Mouse (Mus musculus) liver, embryonic 13.5 days (tissue): ENCODE measurements around the gene Adra2b. TPM values are rescaled to one million over a fixed set of nuclear protein-coding genes. Genes with fewer than 3 reads are reported as not detected.

Source experiments
- ATAC-seq: fragments of 200-750 bp; cut with Nextera tagmentation; 2 replicates; pipeline ENCODE4 v1.8.0; 2017; ENCODE audit warnings: low read depth, mild to moderate bottlenecking, moderate number of reproducible peaks, moderate library complexity
- DNase-seq: peaks from one replicate; pipeline ENCODE4 v3.0.0; 2022
- H3K27ac ChIP-seq: fragments of 300-500 bp; sonication (generic); 2 replicates; pipeline ENCODE4 v1.5.1; 2015; ENCODE audit warnings: moderate library complexity, mild to moderate bottlenecking, inconsistent platforms
- H3K27me3 ChIP-seq: fragments of 300-500 bp; sonication (generic); 2 replicates; pipeline ENCODE4 v1.6.1; 2015; ENCODE audit warnings: mild to moderate bottlenecking, inconsistent platforms
- H3K36me3 ChIP-seq: fragments of 300-500 bp; sonication (generic); 2 replicates; pipeline ENCODE4 v1.6.1; 2015; ENCODE audit warnings: mild to moderate bottlenecking, inconsistent platforms
- H3K4me1 ChIP-seq: fragments of 300-500 bp; sonication (generic); replicated peaks from 2 replicates; pipeline ENCODE4 v1.6.1; 2015; ENCODE audit warnings: inconsistent platforms
- H3K4me2 ChIP-seq: fragments of 300-500 bp; sonication (generic); 2 replicates; pipeline ENCODE4 v1.6.1; 2015; ENCODE audit warnings: inconsistent platforms, mild to moderate bottlenecking, moderate library complexity
- H3K4me3 ChIP-seq: fragments of 300-500 bp; sonication (generic); replicated peaks from 2 replicates; pipeline ENCODE4 v1.5.1; 2015; ENCODE audit warnings: mild to moderate bottlenecking, inconsistent platforms
- H3K9ac ChIP-seq: fragments of 300-500 bp; sonication (generic); 2 replicates; pipeline ENCODE4 v1.6.1; 2015; ENCODE audit warnings: mild to moderate bottlenecking, inconsistent platforms
- H3K9me3 ChIP-seq: fragments of 300-500 bp; sonication (generic); replicated peaks from 2 replicates; pipeline ENCODE4 v1.6.1; 2016; ENCODE audit warnings: inconsistent platforms
- WGBS: fragments of 180-500 bp; shearing (Covaris S2); methylation state at CpG from one replicate; pipeline ENCODE4 v1.1.7; 2015; ENCODE audit not compliant: insufficient replicate concordance; 5-methylcytosine and 5-hydroxymethylcytosine counted together
- polyA plus RNA-seq: library from polyadenylated mRNA; unstranded; fragments of >200 nt; fragmentation: Nextera tagmentation; extraction: Ambion mirVana; gene quantifications from 2 replicates; pipeline ENCODE4 v1.2.1, GENCODE M21; 2015

Gene Adra2b
- polyA plus RNA-seq, 1 experiment from 2014 or later = 29.4 TPM

DNA sequence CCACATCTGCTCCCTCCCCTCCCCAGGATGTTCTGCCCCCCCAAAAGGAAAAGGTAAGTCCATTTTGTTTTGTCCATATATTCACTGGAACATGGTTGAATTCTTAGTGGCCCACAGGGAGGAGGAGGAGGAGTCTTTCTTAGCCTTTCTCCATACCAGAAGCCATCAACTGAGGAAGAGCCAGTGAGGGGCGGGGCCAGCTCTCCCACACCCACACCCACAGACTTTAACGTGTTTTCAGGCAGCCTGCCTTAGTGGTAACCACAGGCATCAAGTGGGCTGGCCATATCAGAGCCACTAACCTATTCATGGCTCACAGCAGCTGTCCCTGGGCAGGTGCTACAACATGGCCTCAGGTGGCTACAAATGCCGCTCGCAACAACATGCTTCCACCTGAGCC lies 24.2 kb upstream of the Adra2b start:
- peaks cover 42% of the 10 kb centered on the region for H3K27me3 ChIP-seq
- ATAC-seq (no peak), DNase-seq (no peak)
- no peak overlapping the region for H3K9ac ChIP-seq
- WGBS = 49% methylated on average over 4 of the region's 4 CpGs
- H3K27ac ChIP-seq = no peak overlapping the region
- H3K4me2 ChIP-seq = no peak overlapping the region
- no peaks in the 10 kb centered on the region for H3K9me3 ChIP-seq
- H3K36me3 ChIP-seq = no peaks in the 10 kb centered on the region
- H3K4me1 ChIP-seq = peaks cover 44% of the 10 kb centered on the region
- H3K4me3 ChIP-seq = no peak overlapping the region

DNA sequence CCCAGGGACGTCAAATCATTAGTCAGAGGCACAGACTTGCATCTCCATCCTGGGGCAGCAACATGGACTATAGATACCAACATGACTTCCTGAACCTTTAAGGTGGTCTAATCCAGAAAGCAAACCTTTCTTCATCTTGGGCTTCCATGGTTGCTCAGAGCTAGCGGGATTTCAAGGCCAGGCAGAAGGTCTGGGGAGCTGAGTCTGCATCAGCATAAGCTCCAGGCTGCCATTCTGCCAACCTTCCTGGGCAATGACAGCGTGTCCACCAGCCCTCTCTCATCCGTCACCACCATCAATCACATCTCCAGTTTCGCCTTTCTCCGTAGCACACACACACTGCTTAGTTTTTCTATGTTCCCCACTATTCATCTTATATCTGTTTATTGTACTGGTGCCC lies 23.7 kb upstream of the Adra2b start:
- Histone ChIP-seq H3K4me1 (peaks cover 40% of the 10 kb centered on the region), H3K9me3 (no peaks in the 10 kb centered on the region), H3K27me3 (peaks cover 42% of the 10 kb centered on the region), H3K4me2 (no peak overlapping the region), H3K36me3 (no peaks in the 10 kb centered on the region), H3K27ac (no peak overlapping the region), H3K9ac (no peak overlapping the region), H3K4me3 (no peak overlapping the region)
- DNase-seq = no peak
- ATAC-seq = no peak
- 70% methylated on average over 6 of the region's 6 CpGs for WGBS

DNA sequence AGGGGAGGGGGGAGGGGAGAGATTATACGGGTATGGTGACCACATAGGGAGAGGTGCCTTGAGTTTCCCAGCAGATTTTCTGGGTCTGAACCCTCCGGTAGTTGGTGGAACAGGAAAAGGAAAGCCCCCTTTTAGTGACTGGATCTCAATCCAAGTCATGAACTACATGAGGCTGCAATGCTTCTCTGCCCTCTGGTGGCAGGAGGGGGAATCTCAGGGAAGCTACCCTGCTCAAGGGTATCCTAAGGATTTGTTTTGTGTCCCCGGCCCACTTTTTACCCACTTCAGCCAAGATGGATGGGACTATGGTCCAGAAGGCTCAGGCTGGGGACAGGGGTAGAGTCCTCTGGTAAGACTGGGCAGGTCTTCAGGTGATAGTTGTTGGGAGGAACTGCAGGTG lies 21.8 kb upstream of the Adra2b start:
- Histone ChIP-seq H3K4me2 (no peak overlapping the region), H3K27ac (no peak overlapping the region), H3K27me3 (peaks cover 23% of the 10 kb centered on the region), H3K4me1 (peaks cover 23% of the 10 kb centered on the region), H3K9ac (no peak overlapping the region), H3K4me3 (no peak overlapping the region), H3K9me3 (no peaks in the 10 kb centered on the region), H3K36me3 (no peaks in the 10 kb centered on the region)
- WGBS = 5% methylated on average over 3 of the region's 3 CpGs
- peak; percentile 36 for DNase-seq
- no peak for ATAC-seq

GRCm38 (mm10) chr2:127346334-127346733 lies 16.7 kb upstream of the Adra2b start:
- no peak for ATAC-seq
- Histone ChIP-seq H3K4me2 (no peak overlapping the region), H3K36me3 (no peaks in the 10 kb centered on the region), H3K9me3 (no peaks in the 10 kb centered on the region), H3K9ac (no peak overlapping the region), H3K4me1 (no peaks in the 10 kb centered on the region), H3K27me3 (0 out of 2 replicates have a peak, but pooled peaks cover 8% of the 10 kb centered on the region), H3K27ac (no peak overlapping the region), H3K4me3 (no peak overlapping the region)
- DNase-seq = no peak
- WGBS = 15% methylated on average over 1 of the region's 1 CpGs

GRCm38 (mm10) chr2:127347147-127347985 lies 15.6 kb upstream of the Adra2b start:
- Histone ChIP-seq H3K36me3 (no peaks in the 10 kb centered on the region), H3K4me2 (no peak overlapping the region), H3K27me3 (0 out of 2 replicates have a peak, but pooled peaks cover 8% of the 10 kb centered on the region), H3K4me3 (no peak overlapping the region), H3K4me1 (no peaks in the 10 kb centered on the region), H3K9me3 (no peaks in the 10 kb centered on the region), H3K27ac (no peak overlapping the region), H3K9ac (no peak overlapping the region)
- ATAC-seq = no peak
- DNase-seq = no peak
- 73% methylated on average over 13 of the region's 13 CpGs for WGBS

DNA sequence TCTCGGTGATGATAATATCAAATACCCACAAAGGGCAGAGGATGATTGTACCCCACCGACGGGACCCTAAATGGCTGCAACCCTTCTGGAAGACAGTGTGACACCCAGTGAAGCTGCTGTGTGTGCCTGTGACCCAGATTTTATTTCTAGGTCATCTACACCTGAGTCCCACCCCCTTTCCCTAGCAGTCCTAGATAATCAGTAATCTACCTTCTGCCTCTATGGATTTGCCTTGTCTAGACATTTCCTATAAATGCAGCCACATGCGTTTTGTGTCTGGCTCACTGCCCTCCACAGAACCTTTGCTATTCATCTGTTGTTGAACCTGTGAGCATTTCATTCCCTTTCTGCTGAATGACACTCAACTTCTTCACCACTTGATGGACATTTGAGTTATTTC lies 9.1 kb upstream of the Adra2b start:
- H3K27ac ChIP-seq = no peak overlapping the region
- no peak overlapping the region for H3K9ac ChIP-seq
- peaks cover 29% of the 10 kb centered on the region for H3K27me3 ChIP-seq
- no peaks in the 10 kb centered on the region for H3K9me3 ChIP-seq
- no peaks in the 10 kb centered on the region for H3K36me3 ChIP-seq
- no peak overlapping the region for H3K4me3 ChIP-seq
- DNase-seq = no peak
- WGBS = 68% methylated on average over 4 of the region's 4 CpGs
- no peak for ATAC-seq
- no peaks in the 10 kb centered on the region for H3K4me1 ChIP-seq
- no peak overlapping the region for H3K4me2 ChIP-seq

- peak overlapping the region; percentile 92 for H3K9ac ChIP-seq
- peak overlapping the region; percentile 96 for H3K4me2 ChIP-seq
- ATAC-seq = peak; percentile 58
- peaks cover 89% of the 10 kb centered on the region for H3K27me3 ChIP-seq
- DNase-seq = no peak
- H3K36me3 ChIP-seq = peaks cover 26% of the 10 kb centered on the region
- WGBS = 2% methylated on average over 28 of the region's 28 CpGs
- peak overlapping the region; percentile 80 for H3K4me3 ChIP-seq
- no peaks in the 10 kb centered on the region for H3K9me3 ChIP-seq
- peaks cover 57% of the 10 kb centered on the region for H3K4me1 ChIP-seq
- H3K27ac ChIP-seq = peak overlapping the region; percentile 78
These were observed 259 bp downstream of the Adra2b start for GRCm38 (mm10) chr2:127363282-127363652.

DNA sequence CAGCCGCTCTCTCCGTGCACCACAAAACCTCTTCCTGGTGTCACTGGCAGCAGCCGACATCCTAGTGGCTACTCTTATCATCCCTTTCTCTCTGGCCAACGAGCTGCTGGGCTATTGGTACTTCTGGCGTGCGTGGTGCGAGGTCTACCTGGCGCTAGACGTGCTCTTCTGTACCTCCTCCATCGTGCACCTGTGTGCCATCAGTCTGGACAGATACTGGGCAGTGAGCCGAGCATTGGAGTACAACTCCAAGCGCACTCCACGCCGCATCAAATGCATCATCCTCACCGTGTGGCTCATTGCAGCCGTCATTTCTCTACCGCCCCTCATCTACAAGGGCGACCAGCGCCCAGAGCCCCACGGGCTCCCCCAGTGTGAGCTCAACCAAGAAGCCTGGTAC lies 688 bp downstream of the Adra2b start:
- Histone ChIP-seq H3K36me3 (peaks cover 31% of the 10 kb centered on the region), H3K9me3 (no peaks in the 10 kb centered on the region), H3K9ac (peak overlapping the region; percentile 92), H3K27ac (peak overlapping the region; percentile 78), H3K27me3 (peaks cover 85% of the 10 kb centered on the region), H3K4me2 (peak overlapping the region; percentile 96), H3K4me3 (peak overlapping the region; percentile 80), H3K4me1 (peaks cover 61% of the 10 kb centered on the region)
- no peak for ATAC-seq
- DNase-seq = no peak
- 4% methylated on average over 20 of the region's 20 CpGs for WGBS

DNA sequence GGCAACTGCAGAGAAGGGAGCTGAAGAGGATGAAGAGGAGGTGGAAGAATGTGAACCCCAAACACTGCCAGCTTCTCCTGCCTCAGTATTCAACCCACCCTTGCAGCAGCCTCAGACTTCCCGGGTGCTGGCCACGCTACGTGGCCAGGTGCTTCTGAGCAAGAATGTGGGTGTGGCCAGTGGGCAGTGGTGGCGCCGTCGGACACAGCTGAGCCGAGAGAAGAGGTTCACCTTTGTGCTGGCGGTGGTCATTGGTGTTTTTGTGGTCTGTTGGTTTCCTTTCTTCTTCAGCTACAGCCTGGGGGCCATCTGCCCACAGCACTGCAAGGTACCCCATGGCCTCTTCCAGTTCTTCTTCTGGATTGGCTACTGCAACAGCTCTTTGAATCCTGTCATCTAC lies 1.4 kb downstream of the Adra2b start:
- Histone ChIP-seq H3K27me3 (peaks cover 81% of the 10 kb centered on the region), H3K36me3 (peaks cover 34% of the 10 kb centered on the region), H3K4me2 (peak overlapping the region; percentile 96), H3K4me1 (peaks cover 69% of the 10 kb centered on the region), H3K9ac (peak overlapping the region; percentile 92), H3K4me3 (peak overlapping the region; percentile 80), H3K9me3 (no peaks in the 10 kb centered on the region), H3K27ac (peak overlapping the region; percentile 78; the same call in 1 of the 2 replicates)
- ATAC-seq = no peak
- DNase-seq = no peak
- 6% methylated on average over 8 of the region's 8 CpGs for WGBS

GRCm38 (mm10) chr2:127367126-127367820 lies 4.3 kb downstream of the Adra2b start:
- Histone ChIP-seq H3K9ac (peak overlapping the region; percentile 92), H3K27me3 (peaks cover 54% of the 10 kb centered on the region), H3K36me3 (peaks cover 34% of the 10 kb centered on the region), H3K4me1 (peaks cover 97% of the 10 kb centered on the region), H3K4me2 (peak overlapping the region; percentile 96), H3K9me3 (no peaks in the 10 kb centered on the region), H3K27ac (peak overlapping the region; percentile 97), H3K4me3 (peak overlapping the region; percentile 80)
- ATAC-seq = no peak
- WGBS = 64% methylated on average over 10 of the region's 10 CpGs
- no peak for DNase-seq

DNA sequence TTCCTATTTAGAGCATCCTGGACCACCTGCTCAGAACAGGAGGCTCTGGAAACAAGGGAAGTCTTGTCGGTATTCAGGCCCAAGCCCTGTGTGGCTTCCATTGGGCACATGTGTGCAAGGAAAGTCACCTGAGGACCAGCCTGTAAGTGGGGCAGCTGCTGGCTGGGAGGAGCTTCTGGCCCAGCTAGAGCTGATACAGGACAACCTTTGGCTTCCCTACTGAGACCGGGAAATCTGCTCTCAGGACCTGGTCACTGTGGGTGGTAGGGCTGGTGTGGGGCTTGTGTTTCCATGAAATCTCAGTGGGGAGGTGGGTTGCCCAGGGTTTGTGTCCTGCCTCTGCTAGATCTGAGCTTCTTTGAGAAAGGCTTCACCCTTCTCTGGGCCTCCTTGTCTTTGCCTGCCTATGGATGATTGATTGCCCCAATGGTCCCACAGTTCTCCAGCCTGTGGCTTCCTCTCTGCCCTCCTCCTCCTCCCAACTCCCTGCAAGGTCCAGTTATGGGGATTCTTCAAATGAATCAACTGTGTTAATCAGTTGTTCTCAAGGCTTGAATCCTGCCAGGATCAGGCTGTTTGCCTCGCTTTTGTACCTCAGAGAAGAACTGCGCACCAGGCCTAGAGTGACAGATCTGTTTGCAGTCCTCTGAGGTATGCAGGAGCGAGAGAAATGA lies 6.8 kb downstream of the Adra2b start:
- H3K4me3 ChIP-seq = peak overlapping the region; percentile 68
- ATAC-seq (peak; percentile 10; the same call in 1 of the 2 replicates), DNase-seq (peak; percentile 44)
- H3K4me1 ChIP-seq = peaks cover 99% of the 10 kb centered on the region
- peaks cover 34% of the 10 kb centered on the region for H3K36me3 ChIP-seq
- peak overlapping the region; percentile 97 for H3K27ac ChIP-seq
- no peaks in the 10 kb centered on the region for H3K9me3 ChIP-seq
- WGBS = 63% methylated on average over 5 of the region's 5 CpGs
- peaks cover 30% of the 10 kb centered on the region for H3K27me3 ChIP-seq
- H3K9ac ChIP-seq = peak overlapping the region; percentile 92
- peak overlapping the region; percentile 96 for H3K4me2 ChIP-seq
